21 mouse cellular contexts compared by ENCODE assay signal in genomic region chr12:105582486-105582885, GRCm38 (mm10). TPM values are rescaled to one million over a fixed set of nuclear protein-coding genes. Genes with fewer than 3 reads are reported as not detected.
"Had no signal": no experiment of that assay in that cellular context is flagged by ENCODE, and none has a peak within 500 bp of the region (broad histone marks: within the 10 kb centered on the region; RNA-seq: fewer than 3 reads in every experiment).

No protein-coding gene starts in this region.

- H3K4me2 ChIP-seq: kidney, embryonic 15.5 days; limb, embryonic 12.5 days; liver, embryonic 12.5 days; liver, embryonic 15.5 days; midbrain, embryonic 11.5 days had no signal

- ATAC-seq: liver, embryonic 12.5 days had no signal

- H3K9ac ChIP-seq: kidney, embryonic 15.5 days; limb, embryonic 12.5 days; liver, embryonic 12.5 days; liver, embryonic 15.5 days had no signal

- H3K4me3 ChIP-seq: kidney, embryonic 15.5 days; left cerebral cortex, adult 2 months; limb, embryonic 12.5 days; liver, embryonic 12.5 days; liver, embryonic 15.5 days had no signal

- DNase-seq: kidney, adult 8-10 months; kidney, postnatal 36 days; layer of hippocampus, postnatal 36 days; liver; lung, adult 2 months; lung, postnatal 14 days; midbrain, embryonic 14.5 days; thymus, adult 18-20 months; thymus, postnatal 36 days had no signal

- H3K36me3 ChIP-seq: kidney, embryonic 15.5 days; limb, embryonic 12.5 days; liver, embryonic 12.5 days; liver, embryonic 15.5 days had no signal

- H3K27ac ChIP-seq: kidney, embryonic 15.5 days; left cerebral cortex, adult 2 months; limb, embryonic 12.5 days; liver, embryonic 12.5 days; liver, embryonic 15.5 days had no signal

- H3K9me3 ChIP-seq: kidney, embryonic 15.5 days; limb, embryonic 12.5 days; liver, embryonic 12.5 days; liver, embryonic 15.5 days had no signal

RNA-seq across cellular contexts. Expression of gene Bdkrb2, which starts 19.5 kb away (rescaled TPM):
- total RNA-seq: megakaryocyte progenitor cell, adult 5-6 weeks; megakaryocyte-erythroid progenitor cell, adult 5-6 weeks had no signal
- polyA plus RNA-seq: liver, embryonic 12.5 days had no signal

RNA-seq across cellular contexts. Expression of gene Bdkrb1, which starts 20.4 kb away (rescaled TPM):
- total RNA-seq: layer of hippocampus, postnatal 10 days; layer of hippocampus, postnatal 36 days; left cerebral cortex, adult 2 months; left cerebral cortex, postnatal 10 days; left cerebral cortex, postnatal 36 days; megakaryocyte progenitor cell, adult 5-6 weeks; megakaryocyte-erythroid progenitor cell, adult 5-6 weeks had no signal
- polyA plus RNA-seq: limb, embryonic 12.5 days; liver, embryonic 12.5 days; liver, embryonic 15.5 days; lung, embryonic 16.5 days; midbrain, embryonic 11.5 days; midbrain, embryonic 14.5 days had no signal
